Mouse (Mus musculus): ENCODE measurements at regions not wholly inside any gene's neighbourhood (a gene's known extent, or its start where the extent isn't known, plus 50 kb on each side); places are given as distances from the start of the nearest gene placed in this dataset.

GRCm38 (mm10) chr6:51029516-51029915 lies 375.3 kb upstream of the Npvf start:
- TF ChIP-seq MAZ (IDR thresholded peaks at IDR 0.05; ENCODE audit: low read depth, low read length) (no peak), SIN3A (IDR thresholded peaks at IDR 0.05; ENCODE audit: low read length) (no peak), EP300 (IDR thresholded peaks at IDR 0.05; ENCODE audit: low read length) (no peak), BHLHE40 (IDR thresholded peaks at IDR 0.05; ENCODE audit: low read depth, low read length) (no peak), CTCF (conservative IDR thresholded peaks at IDR 0.05 in 1 of 2, IDR thresholded peaks at IDR 0.05 in 1 of 2; ENCODE audit: low read depth in 2 of 2, low read length in 2 of 2) (no peak), ZC3H11A (IDR thresholded peaks at IDR 0.05; ENCODE audit: low read depth, low read length) (no peak), USF1 (IDR thresholded peaks at IDR 0.05; ENCODE audit: low read depth, low read length) (no peak), ETS1 (conservative IDR thresholded peaks at IDR 0.05; ENCODE audit: low read depth, low read length) (no peak), POLR2A (IDR thresholded peaks at IDR 0.05; ENCODE audit: low read depth, low read length) (no peak), MAX (IDR thresholded peaks at IDR 0.05; ENCODE audit: low read length) (no peak), CHD1 (IDR thresholded peaks at IDR 0.05; ENCODE audit: low read depth, low read length) (no peak), SMC3 (IDR thresholded peaks at IDR 0.05; ENCODE audit: low read depth, low read length) (no peak), ZKSCAN1 (IDR thresholded peaks at IDR 0.05; ENCODE audit: borderline replicate concordance, low read depth, low read length) (no peak), TCF12 (IDR thresholded peaks at IDR 0.05; ENCODE audit: low read depth, low read length) (no peak)
